Mouse (Mus musculus) c-Kit-positive CD71-positive TER-119-negative erythroid progenitor cells, embryonic 14.5 days (primary cell): ENCODE data around the gene Agpat2.

Experiments used
- DNase-seq: peaks from one replicate; pipeline ENCODE4 v3.0.0-alpha.2; 2013; ENCODE audit warnings: low read depth

The Agpat2 gene

DNA sequence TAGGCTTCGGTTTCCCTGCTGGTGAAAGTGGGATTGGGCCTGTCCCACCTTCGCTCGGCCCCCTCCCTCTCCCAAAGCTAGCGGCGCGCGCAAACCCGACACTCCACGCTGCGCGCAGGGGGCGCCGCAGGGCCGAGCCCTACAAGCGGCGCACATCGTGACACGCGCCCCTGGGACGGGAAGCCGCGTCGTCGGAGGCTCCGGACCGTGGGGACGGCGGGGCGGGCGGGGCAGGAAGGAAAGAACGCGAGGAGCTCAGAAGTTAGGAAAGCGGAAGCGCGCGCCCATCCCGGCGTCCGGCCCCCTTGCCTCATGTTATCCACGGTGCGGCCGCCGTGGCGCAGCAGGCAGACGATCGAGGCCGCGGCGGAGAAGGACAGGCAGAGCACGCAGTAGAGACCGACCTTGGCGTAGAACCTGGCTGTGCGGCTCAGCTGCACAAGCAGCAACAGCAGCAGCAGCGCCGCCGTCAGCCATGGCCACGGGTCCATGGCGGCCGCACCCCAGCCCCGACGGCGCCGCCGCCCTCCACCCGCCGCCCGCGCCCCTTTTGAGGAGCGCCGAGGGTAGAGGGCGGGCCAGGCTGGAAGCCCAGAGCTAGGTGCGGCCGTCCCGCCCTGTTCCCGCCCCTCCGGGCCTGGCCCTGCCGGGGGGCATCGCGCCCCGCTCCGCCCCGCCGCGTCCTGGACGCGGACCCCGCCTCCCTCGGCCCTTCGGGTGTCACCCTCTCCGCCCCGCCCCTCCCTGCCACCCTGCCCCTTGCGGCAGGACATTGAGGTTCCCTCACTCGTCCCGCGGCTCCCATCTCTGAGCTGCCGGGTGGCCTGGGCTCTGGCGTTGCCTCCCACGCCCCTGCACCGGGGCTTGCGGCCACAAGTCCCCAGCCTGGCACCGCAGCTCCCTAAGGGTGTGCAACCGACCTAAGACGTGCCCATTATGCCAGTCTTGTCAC is at the start of gene Agpat2:
Gene Agpat2, minus strand, starts transcription at position 698 of the 952 bp plus-strand sequence.
- peak; percentile 39 for DNase-seq

DNA sequence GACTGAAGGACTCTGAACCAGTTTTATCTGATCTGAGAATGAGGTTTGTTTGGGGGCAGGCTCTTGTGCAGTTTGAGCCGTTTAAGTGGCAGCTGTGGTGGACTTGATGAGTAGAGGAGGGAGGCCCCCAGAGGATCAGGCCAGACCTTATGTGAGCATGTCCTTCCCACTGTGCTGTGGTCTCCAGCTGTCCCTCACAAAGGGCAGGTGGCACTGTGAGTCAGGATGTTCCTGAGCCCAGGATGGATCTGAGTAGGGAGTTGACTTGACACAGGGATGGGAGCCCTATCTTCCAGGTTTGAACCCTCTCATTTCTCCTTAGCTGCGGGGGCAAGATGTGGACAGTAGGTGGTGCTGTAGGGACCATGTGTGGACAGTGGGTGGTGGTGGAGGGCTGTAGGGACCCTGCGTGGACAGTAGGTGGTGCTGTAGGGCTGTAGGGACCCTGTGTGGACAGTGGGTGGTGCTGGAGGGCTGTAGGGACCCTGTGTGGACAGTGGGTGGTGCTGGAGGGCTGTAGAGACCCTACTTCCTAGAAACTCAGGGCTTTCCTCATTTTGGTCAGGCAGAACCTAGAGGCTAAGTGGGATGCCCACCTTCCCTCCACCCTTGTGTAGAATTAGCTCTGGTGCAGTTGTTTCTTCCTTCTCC is 42.6 kb upstream of the Agpat2 start:
- DNase-seq = peak; percentile 74

DNA sequence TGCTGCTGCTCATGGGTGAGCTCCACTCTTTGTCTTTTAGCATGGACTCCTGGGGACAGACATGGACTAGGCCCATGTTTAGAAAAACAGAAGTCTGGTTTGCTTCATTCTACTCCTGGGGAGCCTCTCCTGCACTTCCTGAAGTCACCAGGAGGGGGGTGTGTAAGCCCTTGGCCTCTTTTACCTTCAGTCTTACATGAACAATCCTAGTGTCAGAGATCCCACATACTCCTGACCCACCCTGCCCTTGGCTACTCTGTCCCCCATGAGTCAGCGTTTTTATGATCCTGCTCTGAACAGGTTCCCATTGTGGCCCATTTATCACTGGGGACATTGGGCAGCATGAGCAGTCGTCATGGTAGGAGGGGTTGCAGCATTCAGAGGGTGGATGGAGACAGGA is 39.7 kb upstream of the Agpat2 start:
- DNase-seq = no peak

DNA sequence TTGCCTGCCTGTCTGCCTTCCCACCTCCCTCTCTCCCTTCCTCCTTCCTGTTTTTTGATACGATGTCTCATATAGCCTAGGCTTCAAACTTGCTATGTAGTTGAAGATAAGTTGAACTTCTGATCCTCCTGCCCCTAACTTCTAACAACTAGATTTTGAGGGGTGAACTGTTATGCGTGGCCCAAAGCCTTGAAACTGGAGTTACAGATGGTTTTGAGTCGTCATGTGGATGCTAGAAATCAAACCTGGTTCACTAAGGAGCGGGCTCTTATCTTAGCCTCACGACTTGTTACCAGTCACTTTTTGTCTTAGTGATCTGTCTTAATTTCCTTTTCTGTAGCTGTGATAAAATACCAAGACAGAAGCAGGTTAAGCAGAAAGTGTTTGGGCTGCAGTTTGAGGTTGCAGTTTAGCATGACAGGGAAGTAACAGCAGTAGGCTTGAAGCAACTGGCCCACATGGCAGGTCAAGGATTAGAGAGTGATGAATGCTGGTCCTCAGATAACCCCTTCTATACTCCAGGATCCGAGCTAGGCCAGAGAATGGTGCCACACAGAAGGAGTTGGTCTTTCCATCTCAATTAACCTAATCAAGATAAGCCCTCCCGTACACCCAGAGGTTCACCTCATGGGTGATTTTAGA is 36.9 kb upstream of the Agpat2 start:
- no peak for DNase-seq

DNA sequence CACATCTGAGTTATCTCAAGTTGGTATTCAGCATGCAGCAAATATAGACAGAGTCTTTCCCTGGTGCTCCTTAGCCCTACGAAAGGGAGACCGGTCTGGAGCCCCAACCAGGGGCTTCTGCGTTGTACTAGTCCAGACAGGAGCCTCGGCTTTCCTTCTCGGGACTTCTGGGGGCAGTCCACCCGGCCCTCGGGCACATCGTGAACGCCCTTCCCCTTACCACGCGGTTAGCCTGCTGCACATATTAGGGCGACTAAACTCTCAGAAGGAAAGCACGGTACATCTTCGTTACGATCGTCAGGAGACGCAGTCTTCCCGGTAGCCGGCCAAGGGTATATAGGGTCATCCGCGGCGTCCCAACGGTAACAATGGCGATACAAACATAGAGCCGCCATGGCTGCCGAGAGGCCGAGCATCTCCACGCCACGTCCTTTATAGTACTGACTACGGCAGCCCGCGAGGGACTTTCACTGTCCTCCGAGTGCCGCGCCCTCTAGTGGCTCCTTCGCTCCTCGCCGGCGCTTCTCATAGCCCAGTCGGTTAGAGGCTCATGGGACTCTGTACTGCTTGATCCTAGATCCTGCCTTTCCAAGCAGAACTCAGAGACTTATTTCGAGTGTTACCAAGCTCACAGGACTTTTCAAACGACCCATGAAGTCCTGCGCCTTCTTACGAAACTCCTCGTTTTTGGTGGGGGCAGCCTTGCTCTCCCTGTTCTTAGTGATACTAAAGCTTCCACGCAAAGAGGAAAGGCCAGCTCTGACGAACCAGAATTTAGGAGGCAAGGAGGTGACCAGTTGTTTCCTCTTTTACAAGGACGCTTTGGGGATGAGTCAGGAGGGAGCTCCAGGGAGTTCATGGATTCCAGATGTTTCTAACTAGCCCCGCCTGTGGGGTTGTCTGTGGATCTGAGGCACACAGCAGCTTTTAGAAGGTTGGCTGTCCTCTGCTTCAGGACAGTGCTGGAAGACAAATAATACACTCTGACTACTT is 35.9 kb upstream of the Agpat2 start:
- DNase-seq = peak; percentile 94

DNA sequence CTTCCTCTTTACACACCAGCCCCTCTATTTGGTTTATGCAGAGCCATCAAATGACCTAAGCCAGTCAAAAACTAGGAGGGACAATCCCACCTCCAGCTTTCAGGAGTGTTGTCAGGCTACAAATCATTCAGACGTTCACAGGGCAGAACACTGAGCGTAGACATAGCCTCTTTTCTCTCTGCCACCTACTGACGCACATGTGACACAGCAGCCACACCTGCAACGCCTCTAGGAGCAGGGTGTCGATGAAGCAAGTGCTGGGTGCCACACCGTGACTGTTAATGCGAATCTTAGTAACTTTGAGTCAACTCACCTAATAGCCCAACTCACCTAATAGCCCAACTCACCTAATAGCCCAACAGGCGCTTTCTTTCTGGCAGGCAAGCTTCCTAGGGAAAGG is 34.9 kb upstream of the Agpat2 start:
- DNase-seq = no peak

DNA sequence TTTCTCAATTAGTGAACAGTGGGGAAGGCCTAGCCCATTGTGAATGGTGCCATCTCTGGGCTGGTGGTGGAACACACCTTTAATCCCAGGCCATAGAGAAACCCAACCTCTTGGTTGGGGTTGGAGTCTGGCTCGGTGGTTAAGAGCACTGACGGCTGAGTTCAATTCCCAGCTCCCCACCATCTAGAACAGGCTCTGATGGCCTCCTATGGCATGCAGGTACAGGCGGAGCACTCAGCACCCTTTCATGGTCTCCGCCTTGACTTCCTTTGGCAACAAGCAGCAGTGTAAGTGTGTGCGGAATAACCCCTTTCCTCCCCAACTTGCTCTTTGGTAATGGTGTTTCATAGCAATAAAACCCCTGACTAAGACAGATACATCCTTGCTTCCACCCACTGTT is 34.4 kb upstream of the Agpat2 start:
- no peak for DNase-seq

DNA sequence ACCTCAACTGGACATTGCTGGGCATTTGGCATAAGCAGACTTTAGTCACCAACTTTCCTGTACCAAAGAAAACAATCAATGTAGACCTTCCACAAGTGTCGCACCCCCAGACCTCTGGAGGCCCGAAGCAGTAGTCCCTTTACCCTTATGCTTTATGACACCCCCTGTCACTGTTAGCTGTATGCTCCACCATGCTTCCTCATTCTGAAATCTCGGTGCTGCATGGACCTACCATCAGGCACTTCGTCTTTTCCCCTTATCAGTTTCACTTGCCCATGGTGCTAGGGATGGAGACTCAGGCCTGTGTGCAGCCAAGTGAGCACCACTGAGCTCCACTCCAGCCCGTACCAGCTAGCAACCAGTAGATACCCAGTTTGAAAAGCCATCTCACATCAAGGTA is 33.8 kb upstream of the Agpat2 start:
- no peak for DNase-seq

DNA sequence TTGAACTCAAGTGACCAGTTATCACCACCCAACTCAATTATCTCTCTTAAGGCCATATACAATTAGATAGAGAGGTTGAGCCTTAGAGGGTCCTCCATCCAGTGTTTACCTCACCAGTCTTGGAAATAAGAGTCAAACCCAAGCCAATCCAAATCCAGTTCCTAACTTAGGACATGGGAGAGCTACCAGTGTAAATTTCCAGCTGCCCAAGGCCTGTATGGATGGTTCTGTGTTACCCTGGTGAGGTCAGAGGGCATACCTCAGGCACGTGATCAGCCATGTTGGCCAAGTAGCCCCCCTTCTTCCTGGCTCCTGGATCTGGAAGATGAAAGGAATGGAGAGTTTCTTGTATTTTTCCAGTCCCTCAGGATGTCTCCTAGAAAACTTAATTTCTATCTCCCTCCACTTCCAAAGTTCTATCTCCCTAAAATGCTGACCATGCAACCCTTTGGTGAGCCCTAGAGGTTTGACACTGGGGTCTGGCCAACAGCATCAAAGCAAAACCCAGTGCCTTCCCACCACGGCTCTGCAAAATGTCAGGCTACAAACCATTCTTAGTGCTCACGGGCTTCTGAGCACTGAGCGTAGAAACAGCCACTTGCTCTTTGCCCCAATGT is 33.2 kb upstream of the Agpat2 start:
- DNase-seq = no peak

DNA sequence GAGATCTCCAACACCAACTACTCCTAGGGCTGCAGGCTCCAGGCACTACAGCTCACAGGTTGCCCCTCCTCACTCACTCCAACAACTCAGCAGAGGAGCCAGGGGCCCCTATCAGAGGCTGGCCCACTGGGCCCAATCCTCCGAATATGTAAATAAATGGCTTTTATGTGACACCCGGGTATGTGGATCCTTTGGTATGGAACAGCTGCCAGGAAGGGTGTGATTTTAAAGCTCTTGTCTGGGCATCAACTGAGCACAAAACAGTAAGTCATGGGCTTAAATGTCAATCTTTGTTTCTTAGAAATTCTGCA is 32.1 kb upstream of the Agpat2 start:
- DNase-seq = no peak

DNA sequence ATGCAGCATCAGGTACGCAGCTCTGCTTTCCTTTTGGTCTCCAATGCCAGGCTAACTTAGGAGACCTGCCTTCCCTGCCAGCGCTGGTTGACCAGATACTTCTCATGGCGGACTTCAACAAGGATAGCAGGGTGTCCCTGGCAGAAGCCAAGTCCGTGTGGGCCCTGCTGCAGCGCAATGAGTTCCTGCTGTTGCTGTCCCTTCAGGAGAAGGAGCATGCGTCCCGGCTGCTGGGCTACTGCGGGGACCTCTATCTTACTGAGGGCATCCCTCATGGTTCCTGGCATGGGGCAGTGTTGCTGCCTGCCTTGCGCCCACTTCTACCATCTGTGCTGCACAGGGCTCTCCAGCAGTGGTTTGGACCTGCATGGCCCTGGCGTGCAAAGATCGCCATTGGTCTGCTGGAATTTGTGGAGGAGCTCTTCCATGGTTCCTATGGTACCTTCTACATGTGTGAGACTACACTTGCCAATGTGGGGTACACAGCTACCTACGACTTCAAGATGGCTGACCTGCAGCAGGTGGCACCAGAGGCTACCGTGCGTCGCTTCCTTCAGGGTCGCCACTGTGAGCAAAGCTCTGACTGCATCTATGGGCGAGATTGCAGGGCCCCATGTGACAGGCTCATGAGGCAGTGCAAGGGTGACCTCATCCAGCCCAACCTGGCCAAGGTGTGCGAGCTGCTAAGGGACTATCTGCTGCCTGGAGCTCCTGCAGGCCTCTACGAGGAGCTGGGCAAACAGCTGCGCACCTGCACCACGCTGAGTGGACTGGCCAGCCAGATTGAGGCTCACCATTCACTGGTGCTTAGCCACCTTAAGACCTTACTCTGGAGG is 31.5 kb upstream of the Agpat2 start:
- DNase-seq = no peak

DNA sequence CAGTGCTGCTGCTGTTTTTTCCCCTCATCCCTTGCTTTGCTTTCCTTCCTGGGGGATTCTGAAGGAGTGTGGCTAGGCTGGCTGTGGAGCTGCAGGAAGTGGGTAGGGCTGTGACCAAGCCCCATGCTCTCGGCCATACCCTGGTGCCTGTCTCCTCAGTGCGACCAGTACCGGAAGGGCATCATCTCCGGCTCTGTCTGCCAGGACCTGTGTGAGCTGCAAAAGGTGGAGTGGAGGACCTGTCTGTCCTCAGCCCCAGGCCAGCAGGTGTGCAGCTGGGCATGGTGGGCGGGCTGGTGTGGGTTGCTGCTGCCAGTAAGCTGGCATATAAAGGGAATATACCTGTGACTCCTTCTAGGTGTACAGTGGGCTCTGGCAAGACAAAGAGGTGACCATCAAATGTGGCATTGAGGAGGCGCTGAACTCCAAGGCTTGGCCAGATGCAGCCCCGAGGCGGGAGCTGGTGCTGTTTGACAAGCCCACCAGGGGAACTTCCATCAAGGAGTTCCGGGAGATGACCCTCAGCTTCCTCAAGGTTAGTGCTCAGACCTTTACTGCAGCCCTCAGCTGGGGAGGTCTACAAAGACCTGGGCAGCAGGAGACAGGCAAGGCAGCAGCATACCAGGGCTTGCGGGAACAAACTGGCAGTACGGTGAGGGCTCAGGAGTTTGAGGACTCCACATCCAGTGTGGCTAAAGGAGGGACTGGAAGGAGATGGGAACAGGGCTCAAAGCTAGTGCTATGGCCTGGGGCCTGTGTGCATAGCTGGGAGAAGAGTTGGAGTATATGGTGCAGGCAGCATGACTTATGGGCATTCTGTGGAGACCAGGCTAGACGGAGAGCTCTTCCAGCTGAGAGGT is 30.6 kb upstream of the Agpat2 start:
- no peak for DNase-seq

DNA sequence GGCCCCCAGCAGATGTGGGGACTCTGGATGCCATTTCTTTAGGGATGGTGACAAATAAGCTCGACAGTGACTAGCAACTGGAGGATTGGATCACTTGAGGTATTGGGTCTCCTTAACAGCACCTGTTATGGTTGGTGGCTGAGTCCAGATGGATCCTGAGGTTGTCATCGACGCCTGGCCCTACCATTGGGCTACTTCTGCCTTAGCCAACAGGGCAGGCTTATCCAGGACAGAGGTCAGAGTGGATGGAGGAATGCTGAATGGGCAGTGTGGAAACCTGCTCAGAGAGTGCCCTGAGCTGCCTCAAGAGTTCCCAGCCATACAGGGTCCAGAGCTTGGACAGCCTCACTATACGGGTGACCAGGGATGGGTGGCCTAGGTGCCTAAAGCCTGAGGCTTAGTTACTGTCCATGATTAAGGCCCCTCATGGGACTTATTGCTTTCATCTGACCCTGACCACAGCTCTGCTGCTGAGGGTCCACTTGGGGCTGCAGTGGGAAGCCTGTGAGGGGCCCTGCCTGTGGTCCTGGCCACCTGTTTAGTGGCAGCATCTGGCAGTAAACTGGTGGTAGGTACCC is 29.8 kb upstream of the Agpat2 start:
- DNase-seq = no peak

DNA sequence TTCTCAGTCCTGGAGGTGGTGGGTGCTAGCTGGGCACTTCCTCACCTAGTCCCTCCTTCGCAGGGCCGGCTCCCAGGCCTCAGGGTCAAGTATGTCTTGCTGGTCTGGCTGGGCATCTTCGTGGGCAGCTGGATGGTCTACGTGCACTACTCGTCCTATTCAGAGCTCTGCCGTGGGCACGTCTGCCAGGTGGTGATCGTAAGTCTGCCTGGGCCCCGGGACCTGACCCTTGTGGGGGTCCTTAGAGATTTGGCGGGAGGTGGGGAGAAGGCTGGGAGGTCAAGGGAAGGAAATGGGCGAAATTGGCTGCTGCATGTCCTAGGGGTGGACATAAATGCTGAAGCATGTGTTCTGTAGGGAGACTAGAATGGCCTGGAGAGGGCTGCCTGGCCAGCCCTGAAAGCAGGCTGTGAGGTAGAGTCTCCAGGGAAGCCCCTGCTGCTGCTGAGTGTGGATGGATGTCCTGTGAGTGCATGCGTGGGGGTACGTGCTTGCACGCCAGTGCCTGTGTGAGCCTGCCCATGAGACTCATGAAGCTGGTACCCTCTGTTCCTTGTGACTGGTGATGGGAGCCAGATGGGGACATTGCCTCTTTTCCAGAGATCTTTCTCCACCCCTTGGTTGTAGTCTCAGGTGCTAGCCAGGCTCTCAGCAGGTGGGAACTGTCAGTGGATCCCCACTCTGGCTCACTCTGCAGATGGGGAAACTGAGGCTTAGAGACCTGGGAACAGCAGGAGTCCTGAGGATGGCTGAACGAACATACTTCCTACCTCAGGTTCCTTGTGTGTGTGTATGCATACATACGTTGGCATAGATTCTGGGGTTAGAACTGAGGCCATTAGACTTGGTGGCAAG is 28.6 kb upstream of the Agpat2 start:
- no peak for DNase-seq

DNA sequence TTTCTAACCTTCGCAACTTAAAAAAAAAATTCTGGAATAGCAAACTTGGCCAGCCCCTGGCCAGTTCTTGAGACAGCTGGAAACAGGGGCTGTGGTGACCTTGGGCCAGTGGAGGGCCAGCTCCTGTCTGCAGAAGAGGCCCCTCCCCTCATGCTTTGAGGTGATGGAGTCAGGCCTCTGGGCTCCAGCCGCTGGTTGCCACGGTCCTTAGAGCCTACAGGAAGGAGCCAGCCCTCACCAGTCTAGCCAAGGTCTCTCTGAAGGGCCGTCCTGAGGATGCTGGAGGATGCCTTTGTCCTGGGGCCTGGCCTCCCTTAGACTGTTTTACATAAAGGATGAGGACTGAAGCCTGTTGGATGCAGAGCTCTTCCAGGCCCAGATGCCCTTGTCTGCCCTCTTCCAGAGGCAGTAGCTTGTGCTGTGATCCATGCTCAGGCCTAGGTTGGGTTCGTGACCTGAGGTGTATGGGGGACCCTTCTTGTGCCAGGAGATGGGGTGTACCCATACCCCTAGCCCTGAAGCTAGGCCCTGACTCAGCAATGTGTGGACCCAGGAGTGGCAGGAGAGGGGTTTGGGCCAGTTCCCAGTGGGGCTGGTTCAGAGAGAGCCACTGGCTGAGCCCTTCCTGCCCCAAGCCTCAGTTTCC is 24.7 kb upstream of the Agpat2 start:
- no peak for DNase-seq

DNA sequence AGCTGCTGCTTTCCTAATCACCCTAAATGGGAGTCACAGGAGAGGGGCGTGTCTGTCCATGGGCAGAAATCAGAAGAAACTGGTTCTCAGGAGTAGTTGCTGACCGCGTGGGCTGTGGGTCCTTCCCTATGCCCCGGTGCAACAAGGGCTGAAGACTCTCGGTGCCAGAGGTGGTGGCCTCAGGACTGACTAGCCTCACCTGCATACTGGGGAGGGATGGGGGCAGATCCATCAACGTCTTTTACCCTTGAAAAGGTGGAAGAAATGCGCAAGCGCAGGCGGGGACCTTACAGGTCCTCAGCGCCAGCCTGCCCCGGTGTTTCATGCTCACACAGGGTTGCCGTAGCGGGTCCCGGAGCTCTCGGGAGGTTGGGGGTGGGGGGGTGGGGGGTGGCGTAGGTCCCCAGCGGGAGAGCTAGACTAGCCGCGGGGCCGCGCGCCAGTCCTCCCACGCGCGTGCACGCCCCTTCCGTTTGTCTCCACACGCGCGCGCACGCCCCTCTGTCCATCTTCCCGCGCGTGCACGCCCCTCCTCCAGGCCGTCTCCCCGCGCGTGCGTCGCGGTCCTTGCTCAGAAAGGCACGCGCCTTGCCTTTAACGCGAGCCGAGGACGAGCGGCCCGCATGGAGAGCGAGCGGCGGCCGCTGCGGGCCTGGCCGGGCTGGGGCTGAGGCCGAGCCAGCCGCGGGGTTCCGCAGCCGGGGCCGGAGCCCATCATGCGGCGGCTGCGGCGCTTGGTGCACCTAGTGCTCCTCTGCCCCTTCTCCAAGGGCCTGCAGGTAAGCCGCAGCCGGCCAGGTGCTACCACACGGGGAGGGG is 23.9 kb upstream of the Agpat2 start, which contains the start of gene Fam69b:
Gene Fam69b, plus strand, starts transcription at position 537 of the 819 bp plus-strand sequence.
- DNase-seq = no peak

DNA sequence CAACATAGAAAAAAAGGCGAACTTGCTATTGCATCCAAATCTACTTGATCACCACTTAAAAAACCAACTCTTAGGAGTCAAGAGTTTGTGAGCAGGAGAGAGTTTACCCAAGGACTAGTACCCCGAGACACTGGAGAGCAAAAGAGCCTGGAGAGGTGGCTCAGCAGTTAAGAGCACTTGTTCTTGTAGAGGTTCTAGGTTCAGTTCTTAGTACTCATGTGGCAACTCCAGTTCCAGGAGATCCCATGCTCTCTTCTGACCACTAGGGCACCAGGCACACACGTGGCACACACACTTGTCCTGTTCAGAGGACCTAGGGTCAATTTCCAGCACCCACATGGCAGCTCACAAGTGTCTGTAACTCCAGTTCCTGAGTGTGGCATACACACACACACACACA is 21.9 kb upstream of the Agpat2 start:
- DNase-seq = no peak
